Mouse (Mus musculus) kidney, adult 2 months (tissue): ENCODE measurements around the gene Xrra1.

Experiments used
- CTCF ChIP-seq: fragments of 200-500 bp; conservative IDR thresholded peaks from 2 replicates; pipeline ENCODE4 v1.5.1; 2011; ENCODE audit warnings: low read depth, mild to moderate bottlenecking, control low read depth, low read length, moderate library complexity, mixed read lengths; ENCODE audit not compliant: insufficient read depth, insufficient read length
- POLR2A ChIP-seq: fragments of 200-500 bp; IDR thresholded peaks from one replicate; pipeline ENCODE4 v1.6.1; 2011; ENCODE audit warnings: low read depth, low read length, control low read depth

- TF ChIP-seq CTCF (no peak), POLR2A (no peak)
Measured at GRCm38 (mm10) chr7:99833115-99833845, 25.6 kb upstream of the Xrra1 start.
